Mouse (Mus musculus): ENCODE results near the gene Ralgps2.

DNA sequence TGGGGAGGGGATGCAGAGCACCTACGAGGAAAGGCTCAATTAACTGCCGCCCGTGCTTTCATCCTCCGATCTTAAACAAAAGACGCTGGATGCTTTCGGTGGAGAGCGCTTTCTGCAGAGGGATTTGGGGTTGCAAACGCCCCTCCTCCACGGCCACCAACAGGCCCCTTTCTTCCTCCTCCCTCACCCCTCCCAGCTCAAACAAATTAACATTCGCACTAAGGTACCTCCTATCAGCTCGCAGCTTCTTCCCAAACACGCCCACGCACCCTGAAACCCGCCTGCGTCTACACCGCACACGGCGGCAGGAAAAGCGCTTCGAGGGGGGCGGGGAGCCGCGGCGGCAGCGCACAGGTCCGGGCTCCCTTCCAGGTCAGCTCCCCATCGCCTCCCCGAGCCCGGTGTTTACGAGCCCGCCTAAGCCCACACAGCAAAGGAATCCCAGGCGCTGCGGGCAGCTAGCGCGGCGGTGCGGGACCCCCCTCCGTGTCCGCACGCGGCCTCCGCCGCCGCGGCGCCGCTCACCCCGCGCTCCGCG, 652 bp downstream of the Ralgps2 start:
- no peak for TF ChIP-seq CTCF (IDR thresholded peaks at IDR 0.05; ENCODE audit: control insufficient read depth, insufficient read depth, insufficient replicate concordance, low read depth, low read length)
- no peak; the same call in 1 of the 2 replicates for TF ChIP-seq POLR2A (IDR thresholded peaks at IDR 0.05; ENCODE audit: control insufficient read depth, low read depth, low read length)
